Mouse (Mus musculus) CH12.LX (cell line): ENCODE measurements around the gene Zfp93. TPM values are rescaled to one million over a fixed set of nuclear protein-coding genes. Genes with fewer than 3 reads are reported as not detected.

Experiments used
- DNase-seq: peaks from one replicate; pipeline ENCODE4 v3.0.0-alpha.2; 2013; ENCODE audit errors: extremely low read depth
- H3K27ac ChIP-seq: 2 replicates; pipeline ENCODE4 v1.5.1; 2012; ENCODE audit warnings: low read depth, mild to moderate bottlenecking, control low read depth, moderate library complexity; ENCODE audit not compliant: insufficient read depth
- H3K27me3 ChIP-seq: replicated peaks from 2 replicates; pipeline ENCODE3; 2012; ENCODE audit warnings: inconsistent platforms
- H3K36me3 ChIP-seq, 2 experiments: replicated peaks in 1 of 2; 2 replicates each; pipeline versions ENCODE3 to v1.6.1; 2012; ENCODE audit warnings: inconsistent platforms in 1 of 2, low read length in 1 of 2, mild to moderate bottlenecking in 1 of 2, mixed read lengths in 1 of 2, moderate library complexity in 1 of 2; ENCODE audit not compliant: control insufficient read depth in 1 of 2, insufficient read depth in 1 of 2
- H3K4me1 ChIP-seq, 2 experiments: 2 replicates each; pipeline ENCODE4 v1.6.1; 2012; ENCODE audit warnings: inconsistent platforms in 1 of 2, moderate library complexity in 1 of 2; ENCODE audit not compliant: insufficient read depth in 2 of 2, control insufficient read depth in 1 of 2
- H3K4me2 ChIP-seq: 2 replicates; pipeline ENCODE4 v1.6.1; 2012; ENCODE audit warnings: low read depth, mild to moderate bottlenecking, control low read depth; ENCODE audit not compliant: poor library complexity, insufficient read depth, severe bottlenecking
- H3K4me3 ChIP-seq, 3 experiments: fragments of 150-350 bp in 1 of 3; sonication (generic) in 1 of 3; replicated peaks in 1 of 3; 2 replicates each; pipeline versions ENCODE3 to v1.5.1; 2011 to 2012; ENCODE audit warnings: low read depth in 2 of 3, low read length in 2 of 3, mild to moderate bottlenecking in 2 of 3, moderate library complexity in 2 of 3, control low read depth in 1 of 3, improper control_type of control experiment in 1 of 3, inconsistent platforms in 1 of 3, mixed read lengths in 1 of 3; ENCODE audit not compliant: poor library complexity in 1 of 3
- H3K79me2 ChIP-seq: replicated peaks from 2 replicates; pipeline ENCODE4 v1.6.1; 2012; ENCODE audit warnings: mild to moderate bottlenecking, moderate library complexity; ENCODE audit not compliant: control insufficient read depth, poor library complexity, insufficient read depth, severe bottlenecking; ENCODE audit errors: extremely low read depth
- H3K9ac ChIP-seq: 2 replicates; pipeline ENCODE4 v1.6.1; 2012; ENCODE audit warnings: low read depth, mild to moderate bottlenecking, control low read depth, moderate library complexity; ENCODE audit not compliant: insufficient read depth
- H3K9me3 ChIP-seq: replicated peaks from 2 replicates; pipeline ENCODE3; 2012; ENCODE audit warnings: low read length, inconsistent platforms, mixed read lengths
- CHD1 ChIP-seq: IDR thresholded peaks from 2 replicates; pipeline ENCODE4 v1.6.1; 2012; ENCODE audit warnings: low read depth, low read length, improper control_type of control experiment, inconsistent platforms
- CTCF ChIP-seq, 2 experiments: IDR thresholded peaks in 1 of 2; conservative IDR thresholded peaks in 1 of 2; 2 replicates each; pipeline ENCODE4 v1.5.1; 2011 to 2012; ENCODE audit warnings: low read depth in 2 of 2, low read length in 2 of 2, improper control_type of control experiment in 1 of 2, inconsistent platforms in 1 of 2, mild to moderate bottlenecking in 1 of 2, moderate library complexity in 1 of 2
- JUN ChIP-seq: IDR thresholded peaks from 2 replicates; pipeline ENCODE4 v1.6.1; 2011; ENCODE audit warnings: low read depth, mild to moderate bottlenecking, low read length, improper control_type of control experiment, moderate library complexity; ENCODE audit not compliant: insufficient read depth
- MAFK ChIP-seq: IDR thresholded peaks from 2 replicates; pipeline ENCODE4 v1.6.1; 2011; ENCODE audit warnings: low read length, improper control_type of control experiment; ENCODE audit not compliant: insufficient replicate concordance
- MAX ChIP-seq: IDR thresholded peaks from 2 replicates; pipeline ENCODE4 v1.6.1; 2011; ENCODE audit warnings: low read length, improper control_type of control experiment
- PAX5 ChIP-seq: IDR thresholded peaks from 2 replicates; pipeline ENCODE4 v1.6.1; 2012; ENCODE audit warnings: low read length, inconsistent platforms, mixed read lengths
- RAD21 ChIP-seq: IDR thresholded peaks from 2 replicates; pipeline ENCODE4 v1.6.1; 2011; ENCODE audit warnings: low read depth, mild to moderate bottlenecking, low read length, improper control_type of control experiment, moderate library complexity
- SMC3 ChIP-seq: IDR thresholded peaks from 2 replicates; pipeline ENCODE4 v1.6.1; 2011; ENCODE audit warnings: low read depth, low read length, improper control_type of control experiment
- dilution Hi-C: fragments of 300-500 bp; cut with MboI; formaldehyde crosslinking; loops from 2 replicates; pipeline ENCODE4 v1.14.3; 2020; ENCODE audit warnings: low sequenced_read_pairs; ENCODE audit not compliant: extremely low pct_unique_long_range_greater_than_20kb, extremely low pct_ligation_motif_present
- in situ Hi-C: fragments of 300-500 bp; cut with MboI; formaldehyde crosslinking; loops from 3 replicates; pipeline ENCODE4 v1.14.3; 2019; ENCODE audit warnings: low sequenced_read_pairs, low pct_ligation_motif_present, low pct_unique_long_range_greater_than_20kb, mixed read lengths
- polyA plus RNA-seq: library from polyadenylated mRNA; unstranded; fragments of >175 nt; gene quantifications from 2 replicates; pipeline ENCODE4 v1.2.1, GENCODE M21; 2012; ENCODE audit warnings: low read depth; ENCODE audit not compliant: insufficient read length
- total RNA-seq, 2 experiments: library from RNA; depleted of rRNA; stranded (reverse); fragments of 300-350 nt in 1 of 2; fragments of >200 nt in 1 of 2; gene quantifications; 2 replicates each; pipeline ENCODE4 v1.2.3; 2012 to 2014

The Zfp93 gene
- total and polyA plus RNA-seq, 3 experiments, result 0.11 to 0.30 (median 0.21) TPM

- dilution Hi-C loops, result no loop called here
- H3K9me3 ChIP-seq, result no peaks in the 10 kb centered on the region
These were observed 15.9 kb downstream of the Zfp93 start for GRCm38 (mm10) chr7:24286090-24286489.

DNA sequence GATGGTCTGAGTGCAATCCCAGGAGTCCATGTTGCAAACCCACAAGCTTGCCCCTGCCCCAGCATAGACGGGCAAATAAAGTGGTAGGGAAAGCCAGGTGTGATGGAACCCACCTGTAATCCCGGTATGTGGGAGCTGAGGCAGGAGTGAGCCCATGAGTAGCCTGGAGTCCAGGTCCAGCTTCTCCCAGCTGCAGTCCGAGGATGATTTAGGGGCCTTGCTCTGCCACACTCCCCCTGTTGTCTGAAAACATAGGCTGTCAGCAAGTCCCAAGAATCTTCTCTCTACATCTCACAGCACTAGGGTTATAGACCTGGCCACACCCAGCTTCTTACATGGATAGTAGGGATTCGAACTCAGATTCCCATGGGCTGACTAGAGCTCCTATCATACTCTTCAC is 16.7 kb downstream of the Zfp93 start:
- Histone ChIP-seq H3K9ac (no peak overlapping the region), H3K4me3 (no peak overlapping the region), H3K27ac (no peak overlapping the region), H3K27me3 (peaks cover 3% of the 10 kb centered on the region), H3K4me2 (no peak overlapping the region), H3K36me3 (peaks cover 9 to 21% of the 10 kb centered on the region in 2 experiments), H3K79me2 (no peaks in the 10 kb centered on the region), H3K9me3 (no peaks in the 10 kb centered on the region), H3K4me1 (peaks cover 0 to 5% of the 10 kb centered on the region in 2 experiments; a peak in 1 of 4 replicates)
- in situ Hi-C loops, result no loop called here
- DNase-seq, result no peak
- dilution Hi-C loops, result no loop called here
- TF ChIP-seq PAX5, result no peak

More at GRCm38 (mm10) chr7:24286090-24286489, 15.9 kb downstream of the Zfp93 start:
- Histone ChIP-seq H3K9ac (no peak overlapping the region), H3K4me2 (no peak overlapping the region), H3K27me3 (peaks cover 3% of the 10 kb centered on the region), H3K36me3 (peaks cover 6 to 12% of the 10 kb centered on the region in 2 experiments), H3K4me1 (peaks cover 0 to 5% of the 10 kb centered on the region in 2 experiments; a peak in 1 of 4 replicates), H3K4me3 (no peak overlapping the region), H3K27ac (no peak overlapping the region), H3K79me2 (no peaks in the 10 kb centered on the region)
- peak; percentile 18 for DNase-seq
- TF ChIP-seq MAFK (no peak), RAD21 (peak; percentile 35), CTCF (conservative IDR thresholded peaks at IDR 0.05 in 1 of 2, IDR thresholded peaks at IDR 0.05 in 1 of 2; ENCODE audit: low read depth in 2 of 2, low read length in 2 of 2) (peak; percentile 26 to 62; a peak in 3 of 4 replicates), SMC3 (peak; percentile 61), MAX (no peak), CHD1 (no peak)
- in situ Hi-C loops, result no loop called here

DNA sequence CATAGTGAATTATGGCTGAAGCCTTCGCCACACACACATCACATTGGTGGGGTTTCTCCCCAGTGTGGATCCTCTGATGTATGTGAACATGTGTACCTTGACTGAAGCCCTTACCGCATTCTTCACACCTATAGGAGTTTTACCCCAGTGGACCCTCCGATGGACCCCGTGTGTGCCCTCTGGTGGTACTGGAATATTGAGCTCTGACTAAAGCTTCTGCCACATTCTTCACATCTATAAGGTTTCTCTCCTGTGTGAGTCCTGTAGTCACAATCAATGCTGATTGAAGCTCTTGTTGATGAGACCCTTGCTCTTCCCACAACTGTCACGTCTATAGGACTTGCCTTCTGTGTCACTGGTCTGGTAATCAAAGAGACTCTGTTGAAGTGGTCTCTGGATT is 17.4 kb downstream of the Zfp93 start:
- H3K79me2 ChIP-seq, result no peaks in the 10 kb centered on the region
- no peak overlapping the region for H3K27ac ChIP-seq
- DNase-seq, result no peak
- peak in 1 of 2 experiments; percentile 5; a peak in 1 of 4 replicates for TF ChIP-seq CTCF (conservative IDR thresholded peaks at IDR 0.05 in 1 of 2, IDR thresholded peaks at IDR 0.05 in 1 of 2; ENCODE audit: low read depth in 2 of 2, low read length in 2 of 2)
- no peak for TF ChIP-seq JUN
- peaks cover 0 to 5% of the 10 kb centered on the region in 2 experiments; a peak in 1 of 4 replicates for H3K4me1 ChIP-seq
- H3K9ac ChIP-seq, result no peak overlapping the region
- H3K36me3 ChIP-seq, result peaks cover 9 to 28% of the 10 kb centered on the region in 2 experiments
- no peak overlapping the region for H3K4me3 ChIP-seq
- peaks cover 3% of the 10 kb centered on the region for H3K27me3 ChIP-seq
- dilution Hi-C loops (no loop called here), in situ Hi-C loops (no loop called here)
- H3K4me2 ChIP-seq, result no peak overlapping the region
- no peaks in the 10 kb centered on the region for H3K9me3 ChIP-seq
